Comparison of ENCODE assay signal across 18 mouse cellular contexts in genomic region chr12:27468141-27468540, GRCm38 (mm10).
A peak's percentile ranks its signal among the peaks of the same experiment; 100 is the strongest.
DNase-seq lines count a peak whose midpoint lies in the region.
"Had no signal": no experiment of that assay in that cellular context is flagged by ENCODE, and none has a peak within 500 bp of the region (broad histone marks: within the 10 kb centered on the region; RNA-seq: fewer than 3 reads in every experiment).

No protein-coding gene starts in this region.

- intact Hi-C loops in heart, postnatal 10 days (cut with DNase I): no loop called here
- intact Hi-C loops in heart, postnatal 14 days (cut with DNase I): no loop called here

- DNase-seq in adrenal gland, adult (ENCODE audit: inconsistent age in 2 of 2, low spot score in 1 of 2): peak; percentile 18 to 79
- DNase-seq in adrenal gland, postnatal 25 days: no peak
- DNase-seq in heart, postnatal 10 days: peak; percentile 4 to 7
- no peak for DNase-seq in heart, postnatal 14 days
- DNase-seq in adrenal gland, postnatal 14 days: peak; percentile 34
- DNase-seq in skeletal muscle tissue, adult 2 months (ENCODE audit: low read depth, low spot score): peak; percentile 39
- no peak for DNase-seq in retina, postnatal 1 day
- DNase-seq in ovary, postnatal 36 days (ENCODE audit: low spot score): no peak
- DNase-seq: cerebellum, adult 8-10 months; gastrocnemius, postnatal 36 days; kidney, adult 9 months; kidney, postnatal 36 days; layer of hippocampus, adult 9-11 months; left cerebral cortex, postnatal 4 days; liver, postnatal 0 days; lung, postnatal 10 days; midbrain, embryonic 14.5 days; thymus, adult 18-20 months had no signal

Comparison
In these comparisons a context has a peak if more than half of its experiments do, and no peak if none do; other contexts are left out.
1. DNase-seq: peak in adrenal gland, adult (2 of 2), heart, postnatal 10 days (2 of 2), adrenal gland, postnatal 14 days (single experiment) and skeletal muscle tissue, adult 2 months (single experiment); none in adrenal gland, postnatal 25 days (single experiment), heart, postnatal 14 days (0 of 2), retina, postnatal 1 day (single experiment) and ovary, postnatal 36 days (single experiment).